34 mouse cellular contexts compared by ENCODE assay signal in genomic region chr3:83591206-83591605, GRCm38 (mm10).
"Had no signal": no experiment of that assay in that cellular context is flagged by ENCODE, and none has a peak within 500 bp of the region (broad histone marks: within the 10 kb centered on the region; RNA-seq: fewer than 3 reads in every experiment).

No protein-coding gene starts in this region.

- H3K27ac ChIP-seq: heart, embryonic 10.5 days; heart, embryonic 13.5 days; heart, embryonic 15.5 days; hindbrain, embryonic 10.5 days; hindbrain, embryonic 12.5 days; hindbrain, embryonic 13.5 days; hindbrain, embryonic 14.5 days; hindbrain, embryonic 15.5 days; hindbrain, postnatal 0 days; intestine, embryonic 15.5 days; kidney, embryonic 15.5 days; kidney, postnatal 0 days; layer of hippocampus, adult 2 months; left cerebral cortex, adult 2 months had no signal

- H3K4me2 ChIP-seq: heart, embryonic 11.5 days; heart, embryonic 12.5 days; heart, embryonic 13.5 days; heart, embryonic 15.5 days; hindbrain, embryonic 12.5 days; hindbrain, embryonic 13.5 days; hindbrain, embryonic 14.5 days; hindbrain, embryonic 15.5 days; intestine, embryonic 15.5 days; kidney, embryonic 15.5 days had no signal

- DNase-seq: heart, postnatal 10 days; heart, postnatal 14 days; heart, postnatal 36 days; heart, postnatal 4 days; kidney, adult 11 months; kidney, adult 18-20 months; kidney, adult 2 months; kidney, adult 8-10 months; kidney, adult 9 months; kidney, postnatal 10 days; kidney, postnatal 14 days; kidney, postnatal 25 days; kidney, postnatal 36 days; kidney, postnatal 4 days; layer of hippocampus, adult 9-11 months; layer of hippocampus, postnatal 36 days had no signal

- H3K4me1 ChIP-seq: heart, embryonic 10.5 days; heart, embryonic 12.5 days; heart, embryonic 13.5 days; heart, embryonic 15.5 days; intestine, embryonic 15.5 days had no signal

- H3K4me3 ChIP-seq: heart, embryonic 10.5 days; heart, embryonic 12.5 days; heart, embryonic 13.5 days; heart, embryonic 15.5 days; hindbrain, embryonic 10.5 days; hindbrain, embryonic 12.5 days; hindbrain, embryonic 13.5 days; hindbrain, embryonic 15.5 days; intestine, embryonic 15.5 days; kidney, embryonic 15.5 days; layer of hippocampus, adult 2 months; left cerebral cortex, adult 2 months had no signal

- H3K9ac ChIP-seq: heart, embryonic 12.5 days; heart, embryonic 13.5 days; heart, embryonic 15.5 days; hindbrain, embryonic 12.5 days; hindbrain, embryonic 13.5 days; hindbrain, embryonic 14.5 days; hindbrain, embryonic 15.5 days; intestine, embryonic 15.5 days; kidney, embryonic 15.5 days had no signal

- ATAC-seq: hindbrain, postnatal 0 days; inflammation-experienced regulatory T-cells, adult 6 months; intestine, embryonic 15.5 days; intestine, postnatal 0 days had no signal

- H3K27me3 ChIP-seq: heart, embryonic 12.5 days; heart, embryonic 13.5 days; heart, embryonic 15.5 days; hindbrain, embryonic 15.5 days; intestine, embryonic 15.5 days; kidney, embryonic 15.5 days had no signal

- H3K9me3 ChIP-seq: heart, embryonic 10.5 days; heart, embryonic 15.5 days; hindbrain, embryonic 12.5 days; hindbrain, embryonic 15.5 days; intestine, embryonic 15.5 days; kidney, embryonic 15.5 days had no signal

- H3K36me3 ChIP-seq: heart, embryonic 10.5 days; heart, embryonic 12.5 days; heart, embryonic 13.5 days; heart, embryonic 15.5 days; hindbrain, embryonic 10.5 days; hindbrain, embryonic 12.5 days; hindbrain, embryonic 13.5 days; hindbrain, embryonic 15.5 days; intestine, embryonic 15.5 days; kidney, embryonic 15.5 days had no signal
